Comparison of ENCODE assay signal across 16 mouse cellular contexts in genomic region chr8:10903957-10904356, GRCm38 (mm10).
A peak's percentile ranks its signal among the peaks of the same experiment; 100 is the strongest.
DNase-seq lines count a peak whose midpoint lies in the region; ATAC-seq and TF ChIP-seq lines count a peak whose summit lies in the region.
"Had no signal": no experiment of that assay in that cellular context is flagged by ENCODE, and none has a peak within 500 bp of the region (broad histone marks: within the 10 kb centered on the region; RNA-seq: fewer than 3 reads in every experiment).

No protein-coding gene starts in this region.

- ATAC-seq in lung, postnatal 0 days = peak; percentile 25; the same call in 1 of the 2 replicates
- no peak for ATAC-seq in midbrain, embryonic 14.5 days (ENCODE audit: low FRiP score, low TSS enrichment)
- ATAC-seq: forebrain, embryonic 15.5 days had no signal

- no peak overlapping the region for H3K27ac ChIP-seq in lung, postnatal 0 days (ENCODE audit: low read length)
- H3K27ac ChIP-seq in midbrain, embryonic 14.5 days (replicated peaks; ENCODE audit: low read depth, low read length) = no peak overlapping the region
- H3K27ac ChIP-seq: embryonic facial prominence, embryonic 12.5 days; forebrain, embryonic 15.5 days; heart, embryonic 13.5 days; hindbrain, embryonic 12.5 days had no signal

- no peaks in the 10 kb centered on the region for H3K36me3 ChIP-seq in lung, postnatal 0 days (ENCODE audit: insufficient read depth, low read length)
- no peaks in the 10 kb centered on the region for H3K36me3 ChIP-seq in midbrain, embryonic 14.5 days (ENCODE audit: control insufficient read depth, insufficient read depth, low read length)
- H3K36me3 ChIP-seq: embryonic facial prominence, embryonic 12.5 days; forebrain, embryonic 15.5 days; heart, embryonic 13.5 days; hindbrain, embryonic 12.5 days had no signal

- H3K4me2 ChIP-seq in lung, postnatal 0 days (replicated peaks; ENCODE audit: low read depth, low read length) = no peak overlapping the region
- H3K4me2 ChIP-seq in midbrain, embryonic 14.5 days (ENCODE audit: low read length) = no peak overlapping the region
- H3K4me2 ChIP-seq: embryonic facial prominence, embryonic 12.5 days; forebrain, embryonic 15.5 days; heart, embryonic 13.5 days; hindbrain, embryonic 12.5 days had no signal

- no peaks in the 10 kb centered on the region for H3K4me1 ChIP-seq in lung, postnatal 0 days (ENCODE audit: insufficient read depth, low read depth, low read length)
- peaks cover 12% of the 10 kb centered on the region for H3K4me1 ChIP-seq in midbrain, embryonic 14.5 days (ENCODE audit: control insufficient read depth, insufficient read depth, low read length)

- no peak overlapping the region for H3K9ac ChIP-seq in lung, postnatal 0 days (replicated peaks; ENCODE audit: low read depth)
- H3K9ac ChIP-seq in midbrain, embryonic 14.5 days (replicated peaks; ENCODE audit: low read length) = no peak overlapping the region
- H3K9ac ChIP-seq: embryonic facial prominence, embryonic 12.5 days; forebrain, embryonic 15.5 days; heart, embryonic 13.5 days; hindbrain, embryonic 12.5 days had no signal

- TF ChIP-seq EP300 in lung, postnatal 0 days (IDR thresholded peaks at IDR 0.05) = no peak

- WGBS in lung, postnatal 0 days = 81% methylated on average over 2 of the region's 2 CpGs
- WGBS in midbrain, embryonic 14.5 days = 85% methylated on average over 2 of the region's 2 CpGs

- peak; percentile 35 for DNase-seq in layer of hippocampus, adult 9-11 months
- no peak for DNase-seq in layer of hippocampus, adult 11-12 months (ENCODE audit: low spot score)
- no peak for DNase-seq in lung, postnatal 0 days (ENCODE audit: low spot score)
- no peak for DNase-seq in lung, postnatal 14 days
- peak; percentile 76 for DNase-seq in NIH3T3 (ENCODE audit: low read depth)
- no peak for DNase-seq in midbrain, embryonic 14.5 days
- DNase-seq: adrenal gland, postnatal 14 days; cerebellum, adult 11-12 months; cerebellum, adult 9-10 months; gastrocnemius, postnatal 36 days; heart, adult 11 months; heart, postnatal 36 days had no signal

- no peak for TF ChIP-seq CTCF in lung, postnatal 0 days (IDR thresholded peaks at IDR 0.05)

- H3K27me3 ChIP-seq in lung, postnatal 0 days (replicated peaks; ENCODE audit: insufficient read depth, low read length) = no peaks in the 10 kb centered on the region
- H3K27me3 ChIP-seq in midbrain, embryonic 14.5 days (ENCODE audit: control insufficient read depth, insufficient read depth, low read length) = no peaks in the 10 kb centered on the region
- H3K27me3 ChIP-seq: embryonic facial prominence, embryonic 12.5 days; forebrain, embryonic 15.5 days; hindbrain, embryonic 12.5 days had no signal

- no peaks in the 10 kb centered on the region for H3K9me3 ChIP-seq in lung, postnatal 0 days (ENCODE audit: low read length)
- no peaks in the 10 kb centered on the region for H3K9me3 ChIP-seq in midbrain, embryonic 14.5 days (ENCODE audit: control insufficient read depth, low read length)
- H3K9me3 ChIP-seq: embryonic facial prominence, embryonic 12.5 days; forebrain, embryonic 15.5 days; heart, embryonic 13.5 days; hindbrain, embryonic 12.5 days had no signal

- no peak overlapping the region for H3K4me3 ChIP-seq in lung, postnatal 0 days (ENCODE audit: low read depth, low read length)
- no peak overlapping the region for H3K4me3 ChIP-seq in midbrain, embryonic 14.5 days (replicated peaks; ENCODE audit: low read depth, low read length)
- H3K4me3 ChIP-seq: embryonic facial prominence, embryonic 12.5 days; forebrain, embryonic 15.5 days; heart, embryonic 13.5 days; hindbrain, embryonic 12.5 days had no signal

Comparison
In these comparisons a context has a peak if more than half of its experiments do, and no peak if none do; other contexts are left out.
1. DNase-seq: peak in layer of hippocampus, adult 9-11 months (single experiment) and NIH3T3 (single experiment); none in layer of hippocampus, adult 11-12 months (single experiment), lung, postnatal 0 days (single experiment), lung, postnatal 14 days (single experiment) and midbrain, embryonic 14.5 days (single experiment).